Mouse (Mus musculus) C2C12 (cell line): ENCODE results near the gene Tmem129. TPM values are rescaled to one million over a fixed set of nuclear protein-coding genes. Genes with fewer than 3 reads are reported as not detected.

Experiments
- H3K27me3 ChIP-seq: one replicate; pipeline ENCODE4 v1.6.1; 2011; ENCODE audit not compliant: control insufficient read depth, insufficient read depth, insufficient read length
- H3K36me3 ChIP-seq: one replicate; pipeline ENCODE4 v1.6.1; 2011; ENCODE audit not compliant: control insufficient read depth, insufficient read depth
- H3K4me3 ChIP-seq: one replicate; pipeline ENCODE4 v1.5.1; 2011; ENCODE audit warnings: mild to moderate bottlenecking, control low read depth; ENCODE audit not compliant: poor library complexity, insufficient read depth, severe bottlenecking
- H3K79me2 ChIP-seq: one replicate; pipeline ENCODE4 v1.6.1; 2011; ENCODE audit not compliant: control insufficient read depth, insufficient read depth
- H3K79me3 ChIP-seq: one replicate; pipeline ENCODE4 v1.6.1; 2011; ENCODE audit warnings: low read depth, control low read depth
- H3ac ChIP-seq: one replicate; pipeline ENCODE3; 2011; ENCODE audit warnings: low read depth; ENCODE audit not compliant: control insufficient read depth, insufficient read length
- CEBPB ChIP-seq: IDR thresholded peaks from one replicate; pipeline ENCODE4 v1.6.1; 2011; ENCODE audit warnings: low read depth, mild to moderate bottlenecking, control low read depth, moderate library complexity
- CTCF ChIP-seq: IDR thresholded peaks from one replicate; pipeline ENCODE4 v1.5.1; 2011; ENCODE audit not compliant: control insufficient read depth, insufficient read depth, insufficient read length
- FOSL1 ChIP-seq: IDR thresholded peaks from one replicate; pipeline ENCODE4 v1.8.0; 2011; ENCODE audit warnings: mild to moderate bottlenecking, low read length; ENCODE audit not compliant: poor library complexity, insufficient read depth, severe bottlenecking
- MAX ChIP-seq: IDR thresholded peaks from one replicate; pipeline ENCODE4 v1.6.1; 2011; ENCODE audit warnings: mild to moderate bottlenecking, control low read depth
- MYOD1 ChIP-seq: IDR thresholded peaks from one replicate; pipeline ENCODE4 v1.6.1; 2011; ENCODE audit warnings: low read depth; ENCODE audit not compliant: control insufficient read depth, insufficient read length
- MYOG ChIP-seq: IDR thresholded peaks from one replicate; pipeline ENCODE4 v1.6.1; 2011; ENCODE audit not compliant: control insufficient read depth, insufficient read length; ENCODE audit errors: extremely low read depth
- USF1 ChIP-seq: IDR thresholded peaks from one replicate; pipeline ENCODE4 v1.6.1; 2011; ENCODE audit warnings: low read depth, mild to moderate bottlenecking, control low read depth, moderate library complexity
- polyA plus RNA-seq: library from polyadenylated mRNA; unstranded; fragments of >200 nt; fragmentation: generic; extraction: Trizol; gene quantifications from one replicate; pipeline ENCODE4 v1.2.1, GENCODE M21; 2012; ENCODE audit warnings: missing spikeins

Gene Tmem129
- polyA plus RNA-seq, 1 experiment: 26.1 TPM

DNA sequence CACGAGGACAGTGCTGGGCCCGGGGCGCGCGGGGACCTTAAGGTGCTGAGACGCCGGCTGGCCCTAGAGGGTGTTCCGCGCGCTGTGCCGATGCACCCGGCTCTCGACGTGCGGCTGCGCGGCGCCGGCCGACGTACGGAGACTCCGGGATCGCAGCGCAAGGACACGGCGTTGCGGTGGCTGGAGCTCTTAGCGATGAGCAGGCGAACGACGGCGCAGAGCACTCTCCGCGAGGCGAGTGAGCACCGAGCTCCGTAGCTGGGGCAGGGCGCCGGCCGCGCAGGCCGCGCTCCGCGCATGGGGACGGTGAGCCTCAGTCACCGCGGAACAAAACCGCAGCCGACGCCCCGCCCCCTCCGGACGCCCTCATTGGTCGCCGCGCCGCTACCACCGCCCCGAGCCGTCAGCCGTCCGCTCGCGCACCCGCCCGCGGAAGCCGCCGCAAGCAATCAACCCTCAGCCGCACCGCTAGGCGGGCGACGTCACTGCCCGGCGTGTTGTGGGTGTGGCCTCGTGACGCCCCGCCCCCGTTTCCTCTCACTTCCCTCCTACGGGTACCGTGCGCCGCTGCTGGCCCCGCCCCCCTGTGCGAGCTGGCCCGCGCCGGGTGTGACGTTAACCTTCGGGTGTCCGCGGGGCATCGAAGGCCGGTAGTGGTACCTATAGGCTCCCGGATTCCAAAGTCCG is 28.8 kb downstream of the Tmem129 start, which contains the start of the genes Fam53a and Gm9903:
Gene Fam53a, minus strand, starts transcription at position 335 of the 687 bp plus-strand sequence.
Gene Gm9903, plus strand, starts transcription at position 625 of the 687 bp plus-strand sequence.
- Histone ChIP-seq H3K79me2 (peaks cover 45% of the 10 kb centered on the region), H3K79me3 (peaks cover 32% of the 10 kb centered on the region), H3K4me3 (peak within 1 kb of the TSS; percentile 71), H3K27me3 (no peaks in the 10 kb centered on the region), H3ac (peak within 1 kb of the TSS; percentile 98), H3K36me3 (no peaks in the 10 kb centered on the region)
- TF ChIP-seq MYOG: no peak
- no peak for TF ChIP-seq FOSL1

DNA sequence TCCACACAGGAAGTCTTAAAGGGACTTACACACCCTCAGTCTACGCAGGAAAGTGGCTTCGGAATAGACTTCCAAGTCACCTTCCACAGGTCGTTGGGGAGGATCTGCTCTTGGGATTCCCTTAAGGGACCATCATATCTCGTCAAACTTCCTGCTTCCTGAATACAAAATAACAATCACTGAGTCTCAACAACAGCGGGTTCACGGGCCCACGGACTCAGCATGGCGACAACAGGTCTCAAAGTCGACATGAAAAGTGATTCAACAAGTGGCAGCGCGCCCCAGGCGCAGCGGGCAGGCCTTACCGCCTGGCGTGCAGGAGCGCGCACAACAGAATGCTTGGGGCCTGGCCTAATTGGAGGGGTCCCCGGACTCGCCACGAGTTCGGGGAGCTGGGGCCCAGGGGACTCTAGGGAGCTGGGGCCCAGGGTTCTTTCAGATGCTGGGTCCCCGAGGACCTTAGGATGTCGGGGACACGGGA is 29.4 kb downstream of the Tmem129 start:
- Histone ChIP-seq H3K36me3 (no peaks in the 10 kb centered on the region), H3K79me3 (peaks cover 34% of the 10 kb centered on the region), H3K27me3 (no peaks in the 10 kb centered on the region), H3K79me2 (peaks cover 49% of the 10 kb centered on the region), H3ac (peak overlapping the region; percentile 98), H3K4me3 (peak overlapping the region; percentile 71)
- TF ChIP-seq MYOG (no peak), CEBPB (no peak), MYOD1 (no peak), FOSL1 (no peak), CTCF (no peak), MAX (no peak), USF1 (no peak)

DNA sequence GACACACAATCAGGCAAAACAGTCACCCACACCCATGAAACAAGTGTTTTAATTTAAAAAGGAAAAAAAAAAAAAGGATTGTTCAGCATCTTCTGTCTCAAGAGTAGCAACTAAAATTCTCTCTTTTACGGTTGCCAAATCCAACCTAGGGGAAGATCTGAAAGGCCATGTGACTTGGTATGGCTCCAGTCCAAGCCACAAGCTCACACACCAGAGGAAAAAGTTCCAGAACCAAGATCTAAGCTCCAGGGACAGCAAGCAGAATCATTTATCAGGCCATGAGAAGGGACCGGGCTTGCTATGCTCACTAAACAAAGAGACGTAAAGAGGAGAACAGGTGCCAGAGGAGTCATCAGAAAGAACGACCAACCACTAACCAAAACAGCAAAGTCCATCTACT is 30.2 kb downstream of the Tmem129 start:
- peak overlapping the region; percentile 33 for H3ac ChIP-seq
- H3K4me3 ChIP-seq: peak overlapping the region; percentile 71
- H3K27me3 ChIP-seq: no peaks in the 10 kb centered on the region
- peaks cover 37% of the 10 kb centered on the region for H3K79me3 ChIP-seq
- TF ChIP-seq MYOD1 (no peak), MAX (no peak), CEBPB (peak; percentile 4), FOSL1 (no peak), MYOG (no peak), USF1 (peak; percentile 90), CTCF (no peak)
- peaks cover 58% of the 10 kb centered on the region for H3K79me2 ChIP-seq
- H3K36me3 ChIP-seq: no peaks in the 10 kb centered on the region

DNA sequence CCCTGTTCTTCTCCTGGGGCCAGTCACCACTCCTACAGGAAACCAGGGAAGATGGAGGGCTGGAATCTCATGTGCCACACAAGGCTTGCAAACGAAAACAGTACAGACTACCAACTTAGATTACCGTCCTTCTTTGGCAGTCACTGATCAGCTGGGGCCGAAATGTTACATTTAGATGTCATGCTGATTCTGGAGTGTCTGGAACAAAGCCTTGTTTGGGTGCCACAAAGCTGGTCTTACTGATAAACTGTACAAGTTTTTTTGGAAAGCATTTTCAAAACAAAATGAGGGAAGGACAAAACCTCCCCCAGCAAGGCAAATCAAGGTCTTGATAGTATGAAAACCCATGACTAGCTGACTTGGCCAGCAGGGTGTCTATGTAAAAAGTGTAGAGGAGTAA is 34.5 kb downstream of the Tmem129 start:
- Histone ChIP-seq H3K4me3 (no peak overlapping the region), H3K27me3 (no peaks in the 10 kb centered on the region), H3ac (no peak overlapping the region), H3K36me3 (no peaks in the 10 kb centered on the region), H3K79me2 (peaks cover 89% of the 10 kb centered on the region), H3K79me3 (peaks cover 49% of the 10 kb centered on the region)
- TF ChIP-seq CEBPB: no peak
- no peak for TF ChIP-seq USF1
- TF ChIP-seq MAX: no peak
- no peak for TF ChIP-seq CTCF
- no peak for TF ChIP-seq FOSL1
- no peak for TF ChIP-seq MYOD1
- no peak for TF ChIP-seq MYOG

DNA sequence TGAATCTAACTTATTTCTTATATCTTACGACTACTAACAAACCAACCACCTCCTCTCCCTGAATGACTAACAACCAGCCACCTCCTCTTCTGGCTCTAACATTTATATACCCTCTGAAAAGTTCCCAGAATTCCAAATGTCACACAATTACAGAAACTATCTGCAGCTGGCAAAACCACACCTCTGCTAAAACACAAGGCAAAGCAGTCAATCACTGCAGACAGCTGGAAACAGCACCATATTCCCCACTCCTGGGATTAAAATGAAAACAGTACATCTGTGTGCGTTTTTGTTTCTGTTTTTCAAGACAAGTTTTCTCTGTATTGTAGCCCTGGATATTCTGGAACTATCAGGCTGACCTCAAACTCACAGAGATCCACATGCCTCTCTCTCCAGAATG is 35.5 kb downstream of the Tmem129 start:
- TF ChIP-seq FOSL1 (no peak), CEBPB (no peak), MYOG (no peak), MYOD1 (no peak), CTCF (no peak), USF1 (no peak), MAX (no peak)
- Histone ChIP-seq H3ac (no peak overlapping the region), H3K4me3 (no peak overlapping the region), H3K79me3 (peaks cover 46% of the 10 kb centered on the region), H3K36me3 (no peaks in the 10 kb centered on the region), H3K79me2 (peaks cover 89% of the 10 kb centered on the region), H3K27me3 (no peaks in the 10 kb centered on the region)

DNA sequence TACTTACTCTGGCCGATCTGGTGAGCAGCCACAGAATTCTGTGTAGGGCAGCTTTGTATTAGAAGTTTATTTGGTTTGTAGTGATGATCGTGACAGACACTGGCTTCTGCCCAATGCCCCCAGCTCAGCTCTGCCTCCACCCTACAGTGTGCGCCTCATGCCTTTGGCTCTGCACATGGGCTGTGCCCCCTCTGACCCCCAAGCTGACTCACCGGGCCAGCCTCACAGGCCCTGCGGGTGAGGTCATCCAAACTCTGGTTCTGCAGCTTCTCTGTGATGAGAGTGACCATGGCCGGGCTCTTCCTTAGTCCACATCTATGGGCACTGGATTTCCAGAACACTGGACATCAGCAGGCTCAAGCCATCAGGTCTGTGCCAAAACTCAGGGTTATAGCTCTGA is 43.8 kb downstream of the Tmem129 start:
- H3ac ChIP-seq: no peak overlapping the region
- peaks cover 17% of the 10 kb centered on the region for H3K79me3 ChIP-seq
- peaks cover 10% of the 10 kb centered on the region for H3K36me3 ChIP-seq
- no peak overlapping the region for H3K4me3 ChIP-seq
- TF ChIP-seq MAX (no peak), CTCF (no peak), MYOG (no peak), MYOD1 (no peak), FOSL1 (no peak), USF1 (no peak), CEBPB (no peak)
- peaks cover 40% of the 10 kb centered on the region for H3K79me2 ChIP-seq
- H3K27me3 ChIP-seq: no peaks in the 10 kb centered on the region
